Mouse (Mus musculus): ENCODE data around the gene Fabp6. TPM values are rescaled to one million over a fixed set of nuclear protein-coding genes. Genes with fewer than 3 reads are reported as not detected.

Gene Fabp6
- not detected in 4 replicates for total RNA-seq (2023; ENCODE audit: inconsistent age)

GRCm38 (mm10) chr11:43601440-43601839 lies at the start of gene Fabp6:
TSS of gene Fabp6 (minus strand) at chr11:43601540.

GRCm38 (mm10) chr11:43586324-43587090 lies 14.8 kb downstream of the Fabp6 start, which contains the start of gene 4933415A04Rik:
TSS of gene 4933415A04Rik (plus strand) at chr11:43587040.

Other genes starting within 250 kb of the Fabp6 start
- gene Pttg1, start 175.3 kb downstream of the Fabp6 start, total RNA-seq (2023; ENCODE audit: inconsistent age) = 35.3 to 57.3 TPM (median 41.3 TPM) in 4 replicates
- 98.9 to 113 TPM (median 100 TPM) in 4 replicates for gene Slu7, start 167.8 kb downstream of the Fabp6 start, total RNA-seq (2023; ENCODE audit: inconsistent age)
- not detected in 4 replicates for gene C1qtnf2, start 127.3 kb downstream of the Fabp6 start, total RNA-seq (2023; ENCODE audit: inconsistent age)
- gene Ccnjl, start 72.8 kb downstream of the Fabp6 start, total RNA-seq (2023; ENCODE audit: inconsistent age) = 0.19 TPM in 1 of 4 replicates, not detected in the others
- 0.24 TPM in 1 of 4 replicates, not detected in the others for gene 4933415A04Rik, start 14.5 kb downstream of the Fabp6 start, total RNA-seq (2023; ENCODE audit: inconsistent age)
- gene Pwwp2a, start 80.5 kb upstream of the Fabp6 start, total RNA-seq (2023; ENCODE audit: inconsistent age) = 56.5 to 71.9 TPM (median 59.4 TPM) in 4 replicates
- 35.2 to 50.6 TPM (median 44.2 TPM) in 4 replicates for gene Ttc1, start 146.5 kb upstream of the Fabp6 start, total RNA-seq (2023; ENCODE audit: inconsistent age)